ENCODE assay signal across 20 mouse cellular contexts in genomic region chr11:97197021-97197420, GRCm38 (mm10).
"Had no signal": no experiment of that assay in that cellular context is flagged by ENCODE, and none has a peak within 500 bp of the region (broad histone marks: within the 10 kb centered on the region; RNA-seq: fewer than 3 reads in every experiment).

No protein-coding gene starts in this region.

- ATAC-seq: hindbrain, embryonic 16.5 days; inflammation-experienced regulatory T-cells, adult 6 months; intestine, embryonic 15.5 days; intestine, postnatal 0 days; liver, embryonic 12.5 days had no signal

- H3K4me2 ChIP-seq: heart, embryonic 12.5 days; hindbrain, embryonic 12.5 days; hindbrain, embryonic 14.5 days; intestine, embryonic 15.5 days; kidney, embryonic 15.5 days; limb, embryonic 13.5 days; limb, embryonic 15.5 days; liver, embryonic 12.5 days had no signal

- H3K4me3 ChIP-seq: heart, embryonic 10.5 days; heart, embryonic 12.5 days; hindbrain, embryonic 10.5 days; hindbrain, embryonic 12.5 days; intestine, embryonic 15.5 days; kidney, embryonic 15.5 days; layer of hippocampus, adult 2 months; limb, embryonic 13.5 days; limb, embryonic 15.5 days; liver, embryonic 12.5 days had no signal

- H3K4me1 ChIP-seq: hindbrain, embryonic 10.5 days; hindbrain, embryonic 12.5 days; intestine, embryonic 15.5 days; kidney, embryonic 15.5 days; limb, embryonic 13.5 days; liver, embryonic 12.5 days had no signal

- DNase-seq: gastrocnemius, postnatal 14 days; gastrocnemius, postnatal 36 days; heart, adult 11 months; heart, postnatal 10 days; heart, postnatal 4 days; kidney, postnatal 10 days had no signal

- H3K27me3 ChIP-seq: heart, embryonic 12.5 days; hindbrain, embryonic 12.5 days; intestine, embryonic 15.5 days; kidney, embryonic 15.5 days; limb, embryonic 13.5 days; limb, embryonic 15.5 days had no signal

- H3K9me3 ChIP-seq: heart, embryonic 10.5 days; hindbrain, embryonic 10.5 days; hindbrain, embryonic 12.5 days; intestine, embryonic 15.5 days; limb, embryonic 15.5 days; liver, embryonic 12.5 days had no signal

- H3K27ac ChIP-seq: heart, embryonic 10.5 days; hindbrain, embryonic 10.5 days; hindbrain, embryonic 12.5 days; hindbrain, embryonic 14.5 days; intestine, embryonic 15.5 days; kidney, embryonic 15.5 days; layer of hippocampus, adult 2 months; limb, embryonic 13.5 days; limb, embryonic 15.5 days; liver, embryonic 12.5 days had no signal

- H3K36me3 ChIP-seq: heart, embryonic 10.5 days; heart, embryonic 12.5 days; hindbrain, embryonic 12.5 days; intestine, embryonic 15.5 days; kidney, embryonic 15.5 days; limb, embryonic 15.5 days had no signal

- H3K9ac ChIP-seq: heart, embryonic 12.5 days; hindbrain, embryonic 12.5 days; hindbrain, embryonic 14.5 days; intestine, embryonic 15.5 days; kidney, embryonic 15.5 days; limb, embryonic 13.5 days; limb, embryonic 15.5 days; liver, embryonic 12.5 days had no signal
